Mouse (Mus musculus) limb, embryonic 10.5 days (tissue): ENCODE measurements around the gene Rdh5. TPM values are rescaled to one million over a fixed set of nuclear protein-coding genes. Genes with fewer than 3 reads are reported as not detected.

ENCODE experiments used
- DNase-seq: peaks from one replicate; pipeline ENCODE4 v3.0.0-alpha.2; 2017; ENCODE audit warnings: low spot score
- H3K27ac ChIP-seq: fragments of 300-500 bp; sonication (generic); 2 replicates; pipeline ENCODE4 v1.5.1; 2016; ENCODE audit warnings: mild to moderate bottlenecking
- H3K27me3 ChIP-seq: fragments of 300-500 bp; sonication (generic); 2 replicates; pipeline ENCODE4 v1.6.1; 2016; ENCODE audit warnings: low read depth, mild to moderate bottlenecking; ENCODE audit not compliant: poor library complexity, severe bottlenecking
- H3K36me3 ChIP-seq: fragments of 300-500 bp; sonication (generic); 2 replicates; pipeline ENCODE4 v1.6.1; 2016; ENCODE audit warnings: mild to moderate bottlenecking, moderate library complexity
- H3K4me1 ChIP-seq: fragments of 300-500 bp; sonication (generic); 2 replicates; pipeline ENCODE4 v1.6.1; 2016
- H3K4me3 ChIP-seq: fragments of 300-500 bp; sonication (generic); 2 replicates; pipeline ENCODE4 v1.5.1; 2016; ENCODE audit warnings: mild to moderate bottlenecking, moderate library complexity
- H3K9me3 ChIP-seq: fragments of 300-500 bp; sonication (generic); replicated peaks from 2 replicates; pipeline ENCODE4 v1.6.1; 2016; ENCODE audit warnings: mild to moderate bottlenecking
- WGBS: fragments of 180-500 bp; shearing (Covaris S2); methylation state at CpG from one replicate; pipeline ENCODE4 v1.1.7; 2016; 5-methylcytosine and 5-hydroxymethylcytosine counted together
- polyA plus RNA-seq: library from polyadenylated mRNA; unstranded; fragments of >200 nt; fragmentation: Nextera tagmentation; extraction: Ambion mirVana; gene quantifications from 2 replicates; pipeline ENCODE4 v1.2.1, GENCODE M21; 2016

Rdh5 gene
- polyA plus RNA-seq = 9.2 and 10.2 TPM in 2 replicates

GRCm38 (mm10) chr10:128922822-128923012 lies at the start of gene Rdh5:
Gene Rdh5 (minus strand): TSS chr10:128922888.
- H3K27me3 ChIP-seq = peaks cover 11% of the 10 kb centered on the region; the same call in 1 of the 2 replicates
- peaks cover 46% of the 10 kb centered on the region for H3K4me1 ChIP-seq
- peak within 1 kb of the TSS; percentile 77 for H3K4me3 ChIP-seq
- peaks cover 13% of the 10 kb centered on the region for H3K36me3 ChIP-seq
- H3K9me3 ChIP-seq = no peaks in the 10 kb centered on the region
- WGBS = 19% methylated on average over 1 of the region's 1 CpGs
- no peak for DNase-seq
- H3K27ac ChIP-seq = peak within 1 kb of the TSS; percentile 86

DNA sequence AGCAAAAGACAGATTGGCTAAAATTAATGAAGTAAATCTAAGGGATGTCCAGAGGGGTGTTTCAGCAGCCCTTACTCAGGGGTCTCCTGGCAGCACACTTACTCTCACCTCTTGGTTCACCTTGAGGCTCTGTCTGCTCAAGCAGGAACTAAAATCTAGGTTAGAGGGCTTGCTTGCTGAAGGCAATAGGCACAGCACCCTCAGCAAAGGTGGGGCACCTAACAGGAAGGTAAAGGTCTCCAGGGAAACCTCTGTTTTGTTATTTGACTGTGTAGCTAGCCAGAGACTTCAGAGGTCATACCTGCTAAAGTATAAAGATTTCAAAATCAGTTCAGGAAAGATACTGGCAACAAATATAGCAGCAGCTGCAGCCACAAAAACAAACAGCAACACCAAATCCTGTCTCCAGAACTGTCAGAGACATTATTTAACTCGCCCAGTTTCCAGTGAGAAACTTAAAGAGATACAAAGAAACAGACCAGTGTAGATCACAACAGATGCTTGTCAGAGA lies 48.1 kb upstream of the Rdh5 start:
- H3K4me3 ChIP-seq = no peak overlapping the region
- H3K36me3 ChIP-seq = no peaks in the 10 kb centered on the region
- no peaks in the 10 kb centered on the region for H3K4me1 ChIP-seq
- H3K27me3 ChIP-seq = no peaks in the 10 kb centered on the region
- 39% methylated on average over 1 of the region's 1 CpGs for WGBS
- H3K9me3 ChIP-seq = no peaks in the 10 kb centered on the region
- no peak overlapping the region for H3K27ac ChIP-seq
- no peak for DNase-seq

DNA sequence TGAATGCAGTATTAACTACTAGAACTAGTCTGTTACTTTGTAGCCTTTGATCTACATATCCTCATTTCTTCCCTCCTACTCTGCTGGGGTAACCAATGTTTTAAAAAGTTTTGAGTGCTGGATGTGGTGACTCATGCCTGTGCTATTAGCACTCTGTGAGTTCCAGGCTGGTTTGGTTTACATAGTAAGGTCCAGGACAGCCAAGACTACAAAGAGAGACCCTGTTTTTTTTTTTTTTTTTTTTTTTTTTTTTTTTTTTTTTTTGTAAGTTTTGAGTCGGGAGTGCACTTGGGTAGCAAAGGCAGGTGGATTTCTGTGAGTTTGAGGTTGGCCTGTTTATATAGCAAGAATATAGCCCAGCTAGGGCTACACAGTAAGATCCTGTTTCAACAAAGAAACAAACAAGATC lies 45.7 kb upstream of the Rdh5 start:
- no peak overlapping the region for H3K4me3 ChIP-seq
- no peaks in the 10 kb centered on the region for H3K4me1 ChIP-seq
- 68% methylated on average over 1 of the region's 1 CpGs for WGBS
- no peaks in the 10 kb centered on the region for H3K9me3 ChIP-seq
- no peak overlapping the region for H3K27ac ChIP-seq
- no peaks in the 10 kb centered on the region for H3K27me3 ChIP-seq
- no peak for DNase-seq
- no peaks in the 10 kb centered on the region for H3K36me3 ChIP-seq

DNA sequence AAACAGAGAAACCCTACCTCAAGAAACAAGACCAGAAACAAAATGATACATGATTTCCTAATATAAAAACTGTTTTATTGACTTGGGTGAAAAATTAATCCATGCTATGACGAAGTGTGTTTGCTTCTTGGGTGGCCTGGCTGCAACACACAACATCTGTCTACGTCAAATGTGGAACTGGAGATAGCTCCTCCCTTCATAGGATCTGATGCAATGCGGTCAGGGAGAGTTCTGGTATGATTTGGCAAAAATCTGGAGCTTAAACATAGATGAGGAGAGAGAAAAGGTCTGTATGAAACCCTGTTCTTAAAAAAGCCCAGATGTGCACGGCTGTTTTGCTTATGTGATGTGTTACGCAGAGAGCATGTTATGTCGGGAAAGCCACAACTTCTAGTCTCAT lies 43.2 kb upstream of the Rdh5 start:
- DNase-seq = no peak
- no peaks in the 10 kb centered on the region for H3K4me1 ChIP-seq
- no peak overlapping the region for H3K4me3 ChIP-seq
- H3K36me3 ChIP-seq = no peaks in the 10 kb centered on the region
- no peaks in the 10 kb centered on the region for H3K9me3 ChIP-seq
- no peak overlapping the region for H3K27ac ChIP-seq
- WGBS = 92% methylated on average over 6 of the region's 6 CpGs
- H3K27me3 ChIP-seq = no peaks in the 10 kb centered on the region

- H3K4me3 ChIP-seq = no peak overlapping the region
- H3K4me1 ChIP-seq = no peaks in the 10 kb centered on the region
- WGBS = 80% methylated on average over 2 of the region's 2 CpGs
- H3K9me3 ChIP-seq = no peaks in the 10 kb centered on the region
- no peak for DNase-seq
- H3K27ac ChIP-seq = no peak overlapping the region
- H3K27me3 ChIP-seq = no peaks in the 10 kb centered on the region
- no peaks in the 10 kb centered on the region for H3K36me3 ChIP-seq
Measured at GRCm38 (mm10) chr10:128964961-128965360, 42.3 kb upstream of the Rdh5 start.

- Histone ChIP-seq H3K4me1 (no peaks in the 10 kb centered on the region), H3K36me3 (no peaks in the 10 kb centered on the region), H3K27me3 (no peaks in the 10 kb centered on the region), H3K27ac (no peak within 1 kb of the TSS), H3K9me3 (no peaks in the 10 kb centered on the region), H3K4me3 (no peak within 1 kb of the TSS)
- 90% methylated on average over 12 of the region's 12 CpGs for WGBS
- no peak for DNase-seq
Measured at GRCm38 (mm10) chr10:128960590-128961584, 38.2 kb upstream of the Rdh5 start, which contains the start of gene Mettl7b. Gene Mettl7b (minus strand): TSS chr10:128960988.

DNA sequence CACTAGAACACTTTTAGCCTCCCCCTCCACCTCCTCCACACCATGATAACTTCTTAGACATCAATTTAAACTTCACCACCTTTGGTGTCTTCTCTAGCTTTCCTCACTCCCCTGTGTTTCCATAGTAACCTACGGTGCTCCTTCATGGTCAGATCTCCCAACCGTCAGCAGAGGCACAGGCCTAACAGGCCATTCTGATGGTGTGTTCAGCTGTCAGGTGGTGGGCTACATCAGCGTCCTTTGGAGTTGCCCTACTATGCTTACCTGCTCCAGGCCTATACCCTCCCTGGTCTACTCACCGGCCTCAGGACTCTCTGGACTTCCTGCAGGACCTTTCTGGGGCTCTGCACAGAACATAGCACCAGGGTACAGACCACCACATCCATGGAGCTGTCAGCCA lies 37.5 kb upstream of the Rdh5 start:
- Histone ChIP-seq H3K9me3 (no peaks in the 10 kb centered on the region), H3K4me3 (no peak overlapping the region), H3K27ac (no peak overlapping the region), H3K4me1 (no peaks in the 10 kb centered on the region), H3K36me3 (no peaks in the 10 kb centered on the region), H3K27me3 (no peaks in the 10 kb centered on the region)
- WGBS = 78% methylated on average over 4 of the region's 4 CpGs
- no peak for DNase-seq

DNA sequence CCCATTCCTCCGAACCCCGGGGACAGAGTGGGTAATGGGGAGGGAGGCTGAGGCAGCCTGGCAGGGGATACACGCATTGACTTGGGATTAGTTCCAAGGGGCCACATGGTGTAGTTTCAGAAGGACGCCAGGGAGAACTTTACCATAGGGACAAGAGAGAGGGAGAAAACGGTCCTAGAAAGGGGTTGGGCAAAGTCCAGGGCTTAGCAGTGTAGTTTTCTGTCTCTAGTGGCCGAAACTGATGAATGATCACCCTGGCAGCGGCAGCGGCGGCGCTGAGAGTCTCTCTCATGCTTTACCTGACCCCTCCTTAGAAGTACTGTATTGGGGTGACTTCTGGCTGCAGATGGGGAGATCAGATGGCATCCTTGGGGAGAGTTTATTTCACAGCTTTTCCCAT lies 35.7 kb upstream of the Rdh5 start:
- Histone ChIP-seq H3K36me3 (no peaks in the 10 kb centered on the region), H3K9me3 (no peaks in the 10 kb centered on the region), H3K27me3 (no peaks in the 10 kb centered on the region), H3K4me3 (no peak overlapping the region), H3K4me1 (no peaks in the 10 kb centered on the region), H3K27ac (no peak overlapping the region)
- 80% methylated on average over 10 of the region's 10 CpGs for WGBS
- no peak for DNase-seq

DNA sequence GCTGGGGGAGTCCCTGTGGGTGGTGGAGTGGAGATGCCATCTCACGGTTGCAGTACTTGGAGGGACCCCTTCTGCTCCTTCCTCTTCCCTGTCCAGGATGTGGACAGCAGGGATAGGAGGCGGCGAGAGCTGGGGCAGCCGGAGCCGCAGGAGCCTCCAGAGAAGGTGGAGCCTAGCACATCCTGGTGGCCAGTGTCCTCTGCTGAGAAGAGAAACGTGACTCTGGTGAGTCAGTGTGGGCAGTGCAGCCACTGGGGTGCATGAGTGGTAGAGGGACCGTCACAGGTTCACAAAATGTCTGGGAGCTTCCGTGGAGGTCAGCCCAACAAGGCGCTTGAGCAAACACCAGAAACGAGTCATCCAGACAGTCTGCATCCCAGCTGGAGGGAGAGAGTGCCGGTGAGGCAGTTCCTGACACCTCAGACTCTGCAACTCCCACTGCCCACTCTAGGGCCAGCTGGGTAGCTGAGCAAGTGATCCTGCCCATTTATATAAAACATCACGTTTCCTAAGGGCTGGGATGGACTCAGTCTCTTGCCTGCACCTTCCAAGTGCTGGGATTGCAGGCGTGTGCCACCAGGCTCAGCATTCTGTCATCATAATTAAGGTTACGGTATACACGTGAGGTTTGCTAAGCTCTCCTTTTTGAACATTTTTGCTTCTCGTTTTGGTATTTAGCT lies 27.7 kb upstream of the Rdh5 start:
- no peak overlapping the region for H3K27ac ChIP-seq
- 0 out of 2 replicates have a peak, but pooled peaks cover 4% of the 10 kb centered on the region for H3K27me3 ChIP-seq
- 70% methylated on average over 16 of the region's 16 CpGs for WGBS
- H3K4me1 ChIP-seq = no peaks in the 10 kb centered on the region
- H3K4me3 ChIP-seq = no peak overlapping the region
- no peaks in the 10 kb centered on the region for H3K9me3 ChIP-seq
- no peaks in the 10 kb centered on the region for H3K36me3 ChIP-seq
- DNase-seq = no peak

- H3K4me1 ChIP-seq = no peaks in the 10 kb centered on the region
Measured at GRCm38 (mm10) chr10:128947496-128947895, 24.8 kb upstream of the Rdh5 start.

GRCm38 (mm10) chr10:128945675-128946074 lies 23.0 kb upstream of the Rdh5 start:
- WGBS = 20% methylated on average over 3 of the region's 3 CpGs
- Histone ChIP-seq H3K4me3 (no peak overlapping the region), H3K27me3 (0 out of 2 replicates have a peak, but pooled peaks cover 4% of the 10 kb centered on the region), H3K9me3 (no peaks in the 10 kb centered on the region), H3K36me3 (no peaks in the 10 kb centered on the region), H3K4me1 (no peaks in the 10 kb centered on the region), H3K27ac (no peak overlapping the region)
- no peak for DNase-seq

More at GRCm38 (mm10) chr10:128947496-128947895, 24.8 kb upstream of the Rdh5 start:
- DNase-seq = no peak
- no peaks in the 10 kb centered on the region for H3K9me3 ChIP-seq
- WGBS = 89% methylated on average over 4 of the region's 4 CpGs
- no peak overlapping the region for H3K27ac ChIP-seq
- no peak overlapping the region for H3K4me3 ChIP-seq
- no peaks in the 10 kb centered on the region for H3K36me3 ChIP-seq
- 0 out of 2 replicates have a peak, but pooled peaks cover 4% of the 10 kb centered on the region for H3K27me3 ChIP-seq

GRCm38 (mm10) chr10:128940475-128941061 lies 17.9 kb upstream of the Rdh5 start:
- no peak for DNase-seq
- Histone ChIP-seq H3K27ac (no peak overlapping the region), H3K4me1 (no peaks in the 10 kb centered on the region), H3K36me3 (no peaks in the 10 kb centered on the region), H3K9me3 (no peaks in the 10 kb centered on the region), H3K4me3 (no peak overlapping the region), H3K27me3 (peaks cover 20% of the 10 kb centered on the region)
- WGBS = 88% methylated on average over 10 of the region's 10 CpGs

GRCm38 (mm10) chr10:128938974-128939373 lies 16.3 kb upstream of the Rdh5 start:
- no peak overlapping the region for H3K4me3 ChIP-seq
- no peaks in the 10 kb centered on the region for H3K9me3 ChIP-seq
- no peak overlapping the region for H3K27ac ChIP-seq
- DNase-seq = no peak
- WGBS = 58% methylated on average over 5 of the region's 5 CpGs
- H3K4me1 ChIP-seq = peaks cover 6% of the 10 kb centered on the region
- H3K27me3 ChIP-seq = peaks cover 36% of the 10 kb centered on the region
- no peaks in the 10 kb centered on the region for H3K36me3 ChIP-seq
